Mouse (Mus musculus) testis, adult 2 months (tissue): ENCODE measurements around the gene Bhmt2. TPM values are rescaled to one million over a fixed set of nuclear protein-coding genes. Genes with fewer than 3 reads are reported as not detected.

Experiments
- H3K27ac ChIP-seq: fragments of 200-500 bp; 2 replicates; pipeline ENCODE4 v1.5.1; 2012; ENCODE audit warnings: low read depth, low read length; ENCODE audit not compliant: control insufficient read depth, insufficient read depth
- H3K27me3 ChIP-seq: fragments of 200-500 bp; 2 replicates; pipeline ENCODE4 v1.6.1; 2012; ENCODE audit warnings: mild to moderate bottlenecking, low read length, moderate library complexity; ENCODE audit not compliant: control insufficient read depth, insufficient read depth
- H3K36me3 ChIP-seq: fragments of 200-500 bp; 2 replicates; pipeline ENCODE4 v1.6.1; 2012; ENCODE audit warnings: mild to moderate bottlenecking, low read length; ENCODE audit not compliant: control insufficient read depth, insufficient read depth
- H3K4me1 ChIP-seq: fragments of 200-500 bp; 2 replicates; pipeline ENCODE4 v1.6.1; 2012; ENCODE audit warnings: low read length; ENCODE audit not compliant: control insufficient read depth, insufficient read depth
- H3K4me3 ChIP-seq: fragments of 200-500 bp; 2 replicates; pipeline ENCODE4 v1.5.1; 2012; ENCODE audit warnings: low read depth, mild to moderate bottlenecking, low read length, moderate library complexity, mixed read lengths; ENCODE audit not compliant: control insufficient read depth
- CTCF ChIP-seq: fragments of 200-500 bp; IDR thresholded peaks from 2 replicates; pipeline ENCODE4 v1.5.1; 2012; ENCODE audit warnings: low read depth, mild to moderate bottlenecking, inconsistent platforms, low read length, moderate library complexity; ENCODE audit not compliant: control insufficient read depth, insufficient read depth, insufficient replicate concordance
- POLR2A ChIP-seq: fragments of 200-500 bp; IDR thresholded peaks from 2 replicates; pipeline ENCODE4 v1.6.1; 2012; ENCODE audit warnings: low read depth, mild to moderate bottlenecking, inconsistent platforms, low read length, moderate library complexity; ENCODE audit not compliant: control insufficient read depth
- polyA plus RNA-seq: library from polyadenylated mRNA; depleted of rRNA; stranded (reverse); fragments of >200 nt; gene quantifications from 2 replicates; pipeline ENCODE4 v1.2.3, GENCODE M21; 2012

The Bhmt2 gene
- polyA plus RNA-seq, 1 experiment = 1.7 TPM

DNA sequence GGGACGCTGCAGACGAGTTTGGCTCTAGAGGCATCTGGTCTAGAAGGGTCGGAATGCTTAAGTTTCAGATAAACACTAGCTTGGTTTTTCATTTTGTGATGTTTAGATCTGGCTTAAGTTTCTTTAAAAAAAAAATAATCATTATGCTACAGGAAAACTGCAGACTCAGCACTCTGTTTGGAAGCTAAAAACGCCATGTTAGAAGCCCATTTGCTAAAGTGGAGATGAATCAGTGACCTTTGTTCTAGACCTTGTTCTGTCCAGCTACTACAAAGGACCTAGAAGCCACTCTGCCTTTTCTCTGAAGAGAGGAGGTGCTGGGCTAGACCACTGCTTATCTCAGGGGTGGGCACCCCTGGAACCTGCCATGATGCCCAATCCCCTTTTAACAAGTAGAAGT is 36.2 kb upstream of the Bhmt2 start:
- Histone ChIP-seq H3K36me3 (no peaks in the 10 kb centered on the region), H3K27ac (no peak overlapping the region), H3K4me3 (no peak overlapping the region), H3K27me3 (no peaks in the 10 kb centered on the region), H3K4me1 (no peaks in the 10 kb centered on the region)
- TF ChIP-seq CTCF = no peak
- TF ChIP-seq POLR2A = no peak

- no peak overlapping the region for H3K4me3 ChIP-seq
- H3K27me3 ChIP-seq = no peaks in the 10 kb centered on the region
- H3K27ac ChIP-seq = no peak overlapping the region
- H3K4me1 ChIP-seq = no peaks in the 10 kb centered on the region
- no peaks in the 10 kb centered on the region for H3K36me3 ChIP-seq
- no peak for TF ChIP-seq CTCF
- no peak for TF ChIP-seq POLR2A
Measured at GRCm38 (mm10) chr13:93707271-93707670, 33.2 kb upstream of the Bhmt2 start.

- Histone ChIP-seq H3K4me3 (no peak overlapping the region), H3K4me1 (no peaks in the 10 kb centered on the region), H3K27ac (no peak overlapping the region), H3K27me3 (no peaks in the 10 kb centered on the region), H3K36me3 (no peaks in the 10 kb centered on the region)
- TF ChIP-seq CTCF (no peak), POLR2A (no peak)
Measured at GRCm38 (mm10) chr13:93705697-93706096, 31.6 kb upstream of the Bhmt2 start.

DNA sequence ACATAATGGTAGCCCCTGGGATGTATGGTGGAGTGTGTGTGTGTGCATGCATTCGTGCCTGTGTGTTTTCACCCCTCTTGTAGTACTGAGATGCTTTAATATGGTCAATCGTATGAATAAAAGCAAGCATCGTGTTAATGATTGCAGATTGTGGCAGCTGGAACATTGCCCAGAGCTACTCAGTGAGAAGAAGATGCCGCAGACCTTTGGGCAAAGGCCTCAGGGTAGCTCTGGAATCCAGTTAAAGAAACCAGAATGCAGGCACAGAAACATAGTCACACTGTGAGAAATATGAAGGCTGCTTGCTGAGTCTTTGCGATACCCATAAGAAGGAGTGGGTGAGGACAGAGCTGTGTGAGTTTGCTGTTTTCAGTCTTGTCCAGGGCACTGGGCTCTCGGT is 24.8 kb upstream of the Bhmt2 start:
- TF ChIP-seq POLR2A (no peak), CTCF (no peak)

DNA sequence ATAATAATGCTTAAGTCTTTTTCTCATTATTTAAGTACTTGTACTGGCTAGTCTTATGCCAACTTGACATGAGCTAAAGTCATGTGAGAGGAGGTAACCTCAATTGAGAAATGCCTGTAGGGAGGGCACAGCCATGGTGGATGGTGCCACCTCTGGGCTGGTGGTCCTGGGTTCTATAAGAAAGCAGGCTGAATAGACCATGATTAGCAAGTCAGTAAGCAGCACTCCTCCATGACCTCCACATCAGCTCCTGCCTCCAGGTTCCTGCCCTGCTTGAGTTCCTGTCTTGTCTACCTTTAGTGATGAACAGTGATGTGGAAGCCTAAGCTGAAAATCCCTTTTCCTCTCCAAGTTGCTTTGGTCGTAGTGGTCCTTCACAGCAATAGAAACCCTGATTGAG is 16.7 kb upstream of the Bhmt2 start:
- TF ChIP-seq CTCF (no peak), POLR2A (no peak)
- Histone ChIP-seq H3K27me3 (no peaks in the 10 kb centered on the region), H3K4me3 (no peak overlapping the region), H3K36me3 (no peaks in the 10 kb centered on the region), H3K4me1 (no peaks in the 10 kb centered on the region), H3K27ac (no peak overlapping the region)

More for the DNA sequence above, 24.8 kb upstream of the Bhmt2 start:
- Histone ChIP-seq H3K27ac (no peak overlapping the region), H3K4me1 (no peaks in the 10 kb centered on the region), H3K27me3 (no peaks in the 10 kb centered on the region), H3K36me3 (no peaks in the 10 kb centered on the region), H3K4me3 (no peak overlapping the region)

DNA sequence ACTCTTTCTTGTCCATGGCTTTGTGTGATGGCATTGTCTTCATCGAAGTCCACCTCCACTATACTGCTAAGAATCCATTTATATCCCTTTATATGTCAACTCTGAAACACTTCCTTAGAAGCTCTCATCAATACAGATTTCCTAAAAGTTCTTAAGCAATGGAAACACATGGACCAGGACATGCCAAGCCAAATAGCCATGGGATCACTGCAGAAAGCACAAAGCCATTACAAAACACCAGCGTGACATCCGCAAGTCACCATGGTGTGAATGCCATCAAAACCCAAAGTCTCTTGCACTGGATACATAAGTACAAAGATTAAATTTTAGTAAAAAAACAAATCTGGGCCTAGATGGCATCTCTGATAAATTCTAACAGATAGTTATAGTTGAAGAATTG is 15.5 kb upstream of the Bhmt2 start:
- Histone ChIP-seq H3K36me3 (no peaks in the 10 kb centered on the region), H3K27ac (no peak overlapping the region), H3K27me3 (no peaks in the 10 kb centered on the region), H3K4me1 (no peaks in the 10 kb centered on the region), H3K4me3 (no peak overlapping the region)
- no peak for TF ChIP-seq POLR2A
- no peak for TF ChIP-seq CTCF

DNA sequence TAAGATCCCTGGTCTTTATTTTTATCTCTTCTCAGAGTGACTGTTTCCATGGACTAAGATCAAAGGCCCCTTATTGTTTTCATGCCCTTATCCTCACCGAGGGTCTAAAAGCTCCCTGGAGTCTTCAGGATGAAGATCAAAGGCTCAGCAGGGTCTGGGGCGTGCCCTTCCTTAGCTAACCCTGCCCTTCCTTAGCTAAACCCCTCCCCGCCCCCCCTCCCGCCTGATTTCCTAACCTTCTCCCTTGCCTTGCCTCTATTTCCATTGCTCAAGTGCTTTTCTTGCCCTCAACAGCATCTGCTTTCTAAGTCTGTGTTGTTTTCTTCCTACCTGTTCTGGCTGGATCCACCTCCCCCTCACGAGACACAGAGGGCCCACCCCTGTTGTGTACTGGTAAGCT is 13.2 kb upstream of the Bhmt2 start:
- H3K36me3 ChIP-seq = no peaks in the 10 kb centered on the region
- no peak overlapping the region for H3K27ac ChIP-seq
- TF ChIP-seq POLR2A (no peak), CTCF (no peak)
- no peaks in the 10 kb centered on the region for H3K4me1 ChIP-seq
- H3K27me3 ChIP-seq = no peaks in the 10 kb centered on the region
- no peak overlapping the region for H3K4me3 ChIP-seq

DNA sequence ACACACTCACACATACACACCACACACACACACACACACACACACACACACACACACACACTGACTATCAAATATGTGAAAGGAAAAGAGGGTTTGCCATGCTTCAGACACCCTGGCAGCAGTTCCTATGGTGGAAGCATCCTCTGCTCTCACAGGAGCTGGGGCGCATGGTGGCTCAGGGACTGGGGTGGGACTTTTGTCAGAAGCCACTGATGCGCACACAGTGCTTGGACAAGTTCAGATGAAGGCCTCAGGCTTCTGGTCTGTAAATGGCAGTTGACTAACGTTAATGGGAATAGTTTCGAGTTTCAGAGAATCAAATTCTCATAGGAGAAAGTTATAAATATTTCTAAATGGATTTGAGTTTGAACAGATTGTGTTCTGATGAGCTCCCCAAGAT is 11.1 kb upstream of the Bhmt2 start:
- Histone ChIP-seq H3K4me1 (no peaks in the 10 kb centered on the region), H3K36me3 (no peaks in the 10 kb centered on the region)
- TF ChIP-seq CTCF (no peak), POLR2A (no peak)

More for the DNA sequence above, 11.1 kb upstream of the Bhmt2 start:
- Histone ChIP-seq H3K4me3 (no peak overlapping the region), H3K27ac (no peak overlapping the region), H3K27me3 (no peaks in the 10 kb centered on the region)
